Mouse (Mus musculus): Measurements from ENCODE around the gene Zfp512b. TPM values are rescaled to one million over a fixed set of nuclear protein-coding genes. Genes with fewer than 3 reads are reported as not detected.

Gene Zfp512b
- polyA plus RNA-seq, 1 experiment from 2014 or later = 30.5 TPM

GRCm38 (mm10) chr2:181593042-181593421, 429 bp upstream of the Zfp512b start:
- WGBS = 5% methylated on average over 6 of the region's 6 CpGs
- H3K4me1 ChIP-seq (ENCODE audit: control insufficient read depth, insufficient read depth, low read length) = peaks cover 13% of the 10 kb centered on the region
- no peaks in the 10 kb centered on the region for H3K9me3 ChIP-seq (replicated peaks; ENCODE audit: control insufficient read depth, low read length)
- H3K9ac ChIP-seq (ENCODE audit: low read length) = peak overlapping the region; percentile 97
- peak overlapping the region; percentile 97 for H3K4me3 ChIP-seq (ENCODE audit: low read depth, low read length)
- DNase-seq (ENCODE audit: low spot score) = peak; percentile 45
- peak overlapping the region; percentile 84 for H3K4me2 ChIP-seq (ENCODE audit: low read length)
- ATAC-seq = peak; percentile 13; the same call in 1 of the 2 replicates
- H3K27me3 ChIP-seq (replicated peaks; ENCODE audit: control insufficient read depth, insufficient read depth, low read length) = no peaks in the 10 kb centered on the region
- H3K36me3 ChIP-seq (ENCODE audit: control insufficient read depth, insufficient read depth, low read length) = peaks cover 39% of the 10 kb centered on the region
- peak overlapping the region; percentile 87 for H3K27ac ChIP-seq (ENCODE audit: low read depth, low read length)

GRCm38 (mm10) chr2:181591528-181592085, 996 bp downstream of the Zfp512b start, which contains the start of gene Prpf6:
Gene Prpf6, plus strand, starts transcription at chr2:181591868.
- peak within 1 kb of the TSS; percentile 97 for H3K4me3 ChIP-seq (ENCODE audit: low read depth, low read length)
- H3K9me3 ChIP-seq (replicated peaks; ENCODE audit: control insufficient read depth, low read length) = no peaks in the 10 kb centered on the region
- 15% methylated on average over 5 of the region's 5 CpGs for WGBS
- DNase-seq (ENCODE audit: low spot score) (no peak), ATAC-seq (peak; percentile 6; the same call in 1 of the 2 replicates)
- H3K36me3 ChIP-seq (ENCODE audit: control insufficient read depth, insufficient read depth, low read length) = peaks cover 52% of the 10 kb centered on the region
- H3K4me1 ChIP-seq (ENCODE audit: control insufficient read depth, insufficient read depth, low read length) = peaks cover 12% of the 10 kb centered on the region
- no peaks in the 10 kb centered on the region for H3K27me3 ChIP-seq (replicated peaks; ENCODE audit: control insufficient read depth, insufficient read depth, low read length)
- H3K9ac ChIP-seq (ENCODE audit: low read length) = peak within 1 kb of the TSS; percentile 97
- peak within 1 kb of the TSS; percentile 84 for H3K4me2 ChIP-seq (ENCODE audit: low read length)
- peak within 1 kb of the TSS; percentile 87 for H3K27ac ChIP-seq (ENCODE audit: low read depth, low read length)

- peak overlapping the region; percentile 84; the same call in 1 of the 2 replicates for H3K4me2 ChIP-seq (ENCODE audit: low read length)
- peaks cover 50% of the 10 kb centered on the region for H3K36me3 ChIP-seq (ENCODE audit: control insufficient read depth, insufficient read depth, low read length)
- 98% methylated on average over 5 of the region's 5 CpGs for WGBS
- ATAC-seq = no peak
- peaks cover 12% of the 10 kb centered on the region for H3K4me1 ChIP-seq (ENCODE audit: control insufficient read depth, insufficient read depth, low read length)
- H3K27ac ChIP-seq (ENCODE audit: low read depth, low read length) = no peak overlapping the region
- H3K4me3 ChIP-seq (ENCODE audit: low read depth, low read length) = no peak overlapping the region
- no peaks in the 10 kb centered on the region for H3K27me3 ChIP-seq (replicated peaks; ENCODE audit: control insufficient read depth, insufficient read depth, low read length)
- DNase-seq (ENCODE audit: low spot score) = no peak
- H3K9ac ChIP-seq (ENCODE audit: low read length) = no peak overlapping the region
- no peaks in the 10 kb centered on the region for H3K9me3 ChIP-seq (replicated peaks; ENCODE audit: control insufficient read depth, low read length)
These were observed 2.1 kb downstream of the Zfp512b start for GRCm38 (mm10) chr2:181590471-181590870.

GRCm38 (mm10) chr2:181589732-181590105, 2.9 kb downstream of the Zfp512b start:
- H3K27me3 ChIP-seq (replicated peaks; ENCODE audit: control insufficient read depth, insufficient read depth, low read length) = no peaks in the 10 kb centered on the region
- DNase-seq (ENCODE audit: low spot score) = no peak
- H3K4me1 ChIP-seq (ENCODE audit: control insufficient read depth, insufficient read depth, low read length) = peaks cover 12% of the 10 kb centered on the region
- H3K4me2 ChIP-seq (ENCODE audit: low read length) = no peak overlapping the region
- no peak overlapping the region for H3K27ac ChIP-seq (ENCODE audit: low read depth, low read length)
- H3K9ac ChIP-seq (ENCODE audit: low read length) = no peak overlapping the region
- ATAC-seq = no peak
- H3K36me3 ChIP-seq (ENCODE audit: control insufficient read depth, insufficient read depth, low read length) = peaks cover 57% of the 10 kb centered on the region
- WGBS = 95% methylated on average over 9 of the region's 9 CpGs
- H3K4me3 ChIP-seq (ENCODE audit: low read depth, low read length) = no peak overlapping the region
- no peaks in the 10 kb centered on the region for H3K9me3 ChIP-seq (replicated peaks; ENCODE audit: control insufficient read depth, low read length)

GRCm38 (mm10) chr2:181589011-181589731, 3.4 kb downstream of the Zfp512b start:
- H3K4me2 ChIP-seq (ENCODE audit: low read length) = no peak overlapping the region
- WGBS = 93% methylated on average over 10 of the region's 10 CpGs
- no peak overlapping the region for H3K4me3 ChIP-seq (ENCODE audit: low read depth, low read length)
- H3K9ac ChIP-seq (ENCODE audit: low read length) = no peak overlapping the region
- no peak overlapping the region for H3K27ac ChIP-seq (ENCODE audit: low read depth, low read length)
- H3K9me3 ChIP-seq (replicated peaks; ENCODE audit: control insufficient read depth, low read length) = no peaks in the 10 kb centered on the region
- DNase-seq (ENCODE audit: low spot score) (no peak), ATAC-seq (no peak)
- H3K36me3 ChIP-seq (ENCODE audit: control insufficient read depth, insufficient read depth, low read length) = peaks cover 63% of the 10 kb centered on the region
- H3K4me1 ChIP-seq (ENCODE audit: control insufficient read depth, insufficient read depth, low read length) = peaks cover 12% of the 10 kb centered on the region
- no peaks in the 10 kb centered on the region for H3K27me3 ChIP-seq (replicated peaks; ENCODE audit: control insufficient read depth, insufficient read depth, low read length)

- H3K9ac ChIP-seq (ENCODE audit: low read length) = no peak overlapping the region
- no peak overlapping the region for H3K4me2 ChIP-seq (ENCODE audit: low read length)
- ATAC-seq (no peak), DNase-seq (ENCODE audit: low spot score) (no peak)
- WGBS = 89% methylated on average over 11 of the region's 11 CpGs
- H3K4me3 ChIP-seq (ENCODE audit: low read depth, low read length) = no peak overlapping the region
- peaks cover 12% of the 10 kb centered on the region for H3K4me1 ChIP-seq (ENCODE audit: control insufficient read depth, insufficient read depth, low read length)
- H3K27me3 ChIP-seq (replicated peaks; ENCODE audit: control insufficient read depth, insufficient read depth, low read length) = no peaks in the 10 kb centered on the region
- H3K9me3 ChIP-seq (replicated peaks; ENCODE audit: control insufficient read depth, low read length) = no peaks in the 10 kb centered on the region
- H3K36me3 ChIP-seq (ENCODE audit: control insufficient read depth, insufficient read depth, low read length) = peaks cover 70% of the 10 kb centered on the region
- H3K27ac ChIP-seq (ENCODE audit: low read depth, low read length) = no peak overlapping the region
These were observed 4.3 kb downstream of the Zfp512b start for GRCm38 (mm10) chr2:181588229-181588780.

GRCm38 (mm10) chr2:181587796-181588195, 4.8 kb downstream of the Zfp512b start:
- DNase-seq (ENCODE audit: low spot score) = no peak
- Histone ChIP-seq H3K9me3 (replicated peaks; ENCODE audit: control insufficient read depth, low read length) (no peaks in the 10 kb centered on the region), H3K36me3 (ENCODE audit: control insufficient read depth, insufficient read depth, low read length) (peaks cover 75% of the 10 kb centered on the region), H3K9ac (ENCODE audit: low read length) (no peak overlapping the region), H3K27me3 (replicated peaks; ENCODE audit: control insufficient read depth, insufficient read depth, low read length) (no peaks in the 10 kb centered on the region), H3K27ac (ENCODE audit: low read depth, low read length) (no peak overlapping the region), H3K4me2 (ENCODE audit: low read length) (no peak overlapping the region), H3K4me1 (ENCODE audit: control insufficient read depth, insufficient read depth, low read length) (peaks cover 8% of the 10 kb centered on the region), H3K4me3 (ENCODE audit: low read depth, low read length) (no peak overlapping the region)
- 79% methylated on average over 6 of the region's 6 CpGs for WGBS
- no peak for ATAC-seq

GRCm38 (mm10) chr2:181586124-181586523, 6.5 kb downstream of the Zfp512b start:
- Histone ChIP-seq H3K27ac (ENCODE audit: low read depth, low read length) (no peak overlapping the region), H3K4me3 (ENCODE audit: low read depth, low read length) (no peak overlapping the region), H3K36me3 (ENCODE audit: control insufficient read depth, insufficient read depth, low read length) (peaks cover 75% of the 10 kb centered on the region), H3K4me2 (ENCODE audit: low read length) (no peak overlapping the region), H3K9me3 (replicated peaks; ENCODE audit: control insufficient read depth, low read length) (no peaks in the 10 kb centered on the region), H3K9ac (ENCODE audit: low read length) (no peak overlapping the region), H3K4me1 (ENCODE audit: control insufficient read depth, insufficient read depth, low read length) (peaks cover 3% of the 10 kb centered on the region), H3K27me3 (replicated peaks; ENCODE audit: control insufficient read depth, insufficient read depth, low read length) (no peaks in the 10 kb centered on the region)
- ATAC-seq (no peak), DNase-seq (ENCODE audit: low spot score) (no peak)
- WGBS = 96% methylated on average over 3 of the region's 3 CpGs

- no peak overlapping the region for H3K27ac ChIP-seq (ENCODE audit: low read depth, low read length)
- no peak overlapping the region for H3K9ac ChIP-seq (ENCODE audit: low read length)
- no peak overlapping the region for H3K4me2 ChIP-seq (ENCODE audit: low read length)
- H3K27me3 ChIP-seq (replicated peaks; ENCODE audit: control insufficient read depth, insufficient read depth, low read length) = no peaks in the 10 kb centered on the region
- ATAC-seq (no peak), DNase-seq (ENCODE audit: low spot score) (no peak)
- H3K4me3 ChIP-seq (ENCODE audit: low read depth, low read length) = no peak overlapping the region
- peaks cover 73% of the 10 kb centered on the region for H3K36me3 ChIP-seq (ENCODE audit: control insufficient read depth, insufficient read depth, low read length)
- WGBS = 94% methylated on average over 5 of the region's 5 CpGs
- peaks cover 6% of the 10 kb centered on the region for H3K4me1 ChIP-seq (ENCODE audit: control insufficient read depth, insufficient read depth, low read length)
- no peaks in the 10 kb centered on the region for H3K9me3 ChIP-seq (replicated peaks; ENCODE audit: control insufficient read depth, low read length)
These were observed 7.1 kb downstream of the Zfp512b start for GRCm38 (mm10) chr2:181585506-181585905.
